Mouse (Mus musculus) testis, postnatal 14 days (tissue): ENCODE measurements around the gene Baz1a.

Experiments
- DNase-seq: peaks from one replicate; pipeline ENCODE4 v3.0.0; 2021; ENCODE audit warnings: low spot score

Gene Baz1a

DNA sequence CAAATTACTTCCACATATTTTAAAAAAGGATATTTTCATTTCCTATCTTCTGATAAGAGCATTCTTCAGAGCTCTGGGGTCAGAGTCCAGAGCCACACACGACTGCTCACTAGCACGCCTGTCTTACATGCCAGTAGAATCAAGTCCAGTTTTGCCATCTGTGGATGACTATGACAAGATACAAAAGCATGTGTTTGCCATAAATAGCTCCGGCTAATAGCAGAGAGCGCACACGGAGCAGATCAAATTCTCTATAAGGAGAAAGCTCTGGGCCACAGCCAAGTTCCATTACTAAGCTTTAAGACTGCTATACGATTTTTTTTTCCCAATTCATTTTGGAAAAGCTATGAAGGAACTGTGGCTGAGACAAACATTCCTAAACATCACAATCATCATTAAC lies 154.6 kb downstream of the Baz1a start:
- no peak for DNase-seq

DNA sequence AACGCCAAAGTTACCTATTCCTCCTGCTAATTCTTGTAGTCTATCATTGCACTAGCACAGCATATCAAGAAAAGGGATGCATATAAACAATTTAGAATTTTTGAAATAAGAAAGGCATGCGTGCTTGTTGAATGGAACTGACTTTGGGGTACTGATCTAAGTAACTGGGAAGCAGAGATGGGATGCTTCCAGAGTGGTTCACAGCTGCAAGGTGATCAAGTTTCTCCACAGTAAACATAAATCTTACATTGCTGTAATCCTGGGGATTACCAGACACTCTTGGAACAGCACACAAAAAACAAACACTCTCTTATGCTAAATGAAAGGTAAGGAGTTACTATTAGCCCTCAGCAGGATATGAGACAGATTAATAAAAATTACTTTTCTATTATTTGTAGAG lies 163.6 kb downstream of the Baz1a start:
- DNase-seq, result no peak

DNA sequence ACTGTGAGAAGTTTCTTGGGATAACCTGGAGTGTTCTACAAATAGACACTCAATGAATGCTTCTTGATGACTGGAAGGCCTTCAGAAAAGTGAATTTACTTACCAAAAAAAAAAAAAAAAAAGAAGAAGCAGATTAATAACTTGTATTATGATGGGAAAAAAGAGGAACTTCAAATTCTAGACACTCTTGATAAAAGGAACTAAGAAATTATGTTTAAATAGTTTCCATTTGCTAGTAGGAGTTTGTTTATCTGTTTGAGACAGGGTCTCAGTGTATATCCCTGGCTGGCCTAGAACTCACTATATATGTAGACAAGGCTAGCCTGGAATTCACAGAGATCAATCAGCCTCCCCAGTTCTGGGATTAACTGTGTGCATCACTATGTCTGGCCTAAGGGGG lies 169.7 kb downstream of the Baz1a start:
- no peak for DNase-seq
